ENCODE assay signal across 18 mouse cellular contexts in the genomic region with DNA sequence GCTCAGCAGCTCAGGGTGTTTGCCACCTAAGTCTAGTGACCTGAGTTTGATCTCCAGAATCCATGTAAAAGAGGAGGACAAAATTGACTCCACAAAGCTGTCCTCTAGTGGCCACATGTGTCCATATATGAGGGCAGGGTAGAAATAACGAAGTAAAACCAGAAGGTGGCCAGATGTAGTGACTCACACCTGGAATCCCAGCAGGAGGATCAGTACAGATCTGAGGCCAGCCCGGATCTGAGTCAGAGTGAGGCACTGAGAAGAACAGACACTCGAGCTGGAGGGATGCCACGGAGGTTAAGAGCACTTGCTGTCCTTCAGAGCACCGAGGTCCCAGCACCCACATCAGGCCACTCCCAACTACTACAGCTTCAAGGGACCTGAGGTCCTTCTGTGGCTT.
DNase-seq lines count a peak whose midpoint lies in the region; ATAC-seq and TF ChIP-seq lines count a peak whose summit lies in the region.
"Had no signal": no experiment of that assay in that cellular context is flagged by ENCODE, and none has a peak within 500 bp of the region (broad histone marks: within the 10 kb centered on the region; RNA-seq: fewer than 3 reads in every experiment).

No protein-coding gene starts in this region.

- no peak for TF ChIP-seq CTCF in gastrocnemius, adult 2 months (IDR thresholded peaks at IDR 0.05)

- H3K27me3 ChIP-seq in midbrain, embryonic 13.5 days: peaks cover 16% of the 10 kb centered on the region
- H3K27me3 ChIP-seq: embryonic facial prominence, embryonic 15.5 days; lung, embryonic 15.5 days had no signal

- H3K4me2 ChIP-seq in midbrain, embryonic 13.5 days (replicated peaks): no peak overlapping the region
- H3K4me2 ChIP-seq: embryonic facial prominence, embryonic 15.5 days; liver, embryonic 11.5 days; lung, embryonic 15.5 days had no signal

- no peak overlapping the region for H3K27ac ChIP-seq in gastrocnemius, adult 2 months
- no peak overlapping the region for H3K27ac ChIP-seq in midbrain, embryonic 13.5 days
- H3K27ac ChIP-seq: embryonic facial prominence, embryonic 15.5 days; hindbrain, embryonic 10.5 days; limb, embryonic 10.5 days; lung, embryonic 15.5 days; midbrain, embryonic 10.5 days had no signal

- no peaks in the 10 kb centered on the region; the same call in 1 of the 2 replicates for H3K9me3 ChIP-seq in midbrain, embryonic 13.5 days
- H3K9me3 ChIP-seq: embryonic facial prominence, embryonic 15.5 days; hindbrain, embryonic 10.5 days; limb, embryonic 10.5 days; lung, embryonic 15.5 days; midbrain, embryonic 10.5 days had no signal

- intact Hi-C loops in gastrocnemius, adult 2 months (cut with DNase I): no loop called here

- WGBS in midbrain, embryonic 13.5 days: 75% methylated on average over 5 of the region's 5 CpGs

- DNase-seq in gastrocnemius, adult 2 months: peak; percentile 53
- no peak for DNase-seq in gastrocnemius, adult 18-20 months (ENCODE audit: low spot score)
- peak; percentile 59 for DNase-seq in 416B (ENCODE audit: low read depth)
- peak; percentile 72 for DNase-seq in adrenal gland, postnatal 10 days
- DNase-seq in lung, postnatal 25 days (ENCODE audit: low spot score): peak; percentile 65
- DNase-seq in layer of hippocampus, adult 9-10 months (ENCODE audit: low spot score): no peak
- no peak for DNase-seq in frontal cortex, postnatal 14 days (ENCODE audit: low spot score in 2 of 2)
- DNase-seq: cerebellum, adult 9-10 months; heart, adult 18-20 months; right cerebral cortex, postnatal 4 days; thymus, postnatal 4 days had no signal

- no peaks in the 10 kb centered on the region for H3K36me3 ChIP-seq in midbrain, embryonic 13.5 days
- H3K36me3 ChIP-seq: embryonic facial prominence, embryonic 15.5 days; hindbrain, embryonic 10.5 days; limb, embryonic 10.5 days; lung, embryonic 15.5 days; midbrain, embryonic 10.5 days had no signal

- H3K4me1 ChIP-seq in midbrain, embryonic 13.5 days (replicated peaks): peaks cover 29% of the 10 kb centered on the region

- no peak for ATAC-seq in midbrain, embryonic 13.5 days

- H3K9ac ChIP-seq in midbrain, embryonic 13.5 days (replicated peaks): no peak overlapping the region
- H3K9ac ChIP-seq: embryonic facial prominence, embryonic 15.5 days; lung, embryonic 15.5 days had no signal

- no peak overlapping the region for H3K4me3 ChIP-seq in gastrocnemius, adult 2 months
- H3K4me3 ChIP-seq in midbrain, embryonic 13.5 days (replicated peaks): no peak overlapping the region
- H3K4me3 ChIP-seq: embryonic facial prominence, embryonic 15.5 days; hindbrain, embryonic 10.5 days; limb, embryonic 10.5 days; lung, embryonic 15.5 days; midbrain, embryonic 10.5 days had no signal

Comparison
In these comparisons a context has a peak if more than half of its experiments do, and no peak if none do; other contexts are left out.
1. DNase-seq: peak in gastrocnemius, adult 2 months (single experiment), 416B (single experiment), adrenal gland, postnatal 10 days (single experiment) and lung, postnatal 25 days (single experiment); none in gastrocnemius, adult 18-20 months (single experiment), layer of hippocampus, adult 9-10 months (single experiment) and frontal cortex, postnatal 14 days (0 of 2).